Mouse (Mus musculus): ENCODE results near the gene Atg2b. TPM values are rescaled to one million over a fixed set of nuclear protein-coding genes. Genes with fewer than 3 reads are reported as not detected.

The Atg2b gene
- polyA plus RNA-seq, 1 experiment from 2014 or later, result 6.4 TPM

- no peak for ATAC-seq
- no peaks in the 10 kb centered on the region for H3K4me1 ChIP-seq (ENCODE audit: insufficient read depth, low read depth, low read length)
- no peak overlapping the region for H3K4me2 ChIP-seq (replicated peaks; ENCODE audit: low read depth, low read length)
- TF ChIP-seq EP300 (IDR thresholded peaks at IDR 0.05) (no peak), CTCF (IDR thresholded peaks at IDR 0.05) (no peak)
- H3K9ac ChIP-seq (replicated peaks; ENCODE audit: low read depth), result no peak overlapping the region
- H3K27me3 ChIP-seq (replicated peaks; ENCODE audit: insufficient read depth, low read length), result no peaks in the 10 kb centered on the region
- H3K27ac ChIP-seq (ENCODE audit: low read length), result no peak overlapping the region
- H3K36me3 ChIP-seq (ENCODE audit: insufficient read depth, low read length), result peaks cover 26% of the 10 kb centered on the region; the same call in 1 of the 2 replicates
- H3K9me3 ChIP-seq (ENCODE audit: low read length), result no peaks in the 10 kb centered on the region
- H3K4me3 ChIP-seq (ENCODE audit: low read depth, low read length), result no peak overlapping the region
- WGBS, result 94% methylated on average over 12 of the region's 12 CpGs
- no peak for DNase-seq (ENCODE audit: low spot score)
These were observed 62.0 kb downstream of the Atg2b start for GRCm38 (mm10) chr12:105622981-105623539.

GRCm38 (mm10) chr12:105622048-105622447 lies 63.0 kb downstream of the Atg2b start:
- DNase-seq (ENCODE audit: low spot score), result no peak
- no peak overlapping the region for H3K4me3 ChIP-seq (ENCODE audit: low read depth, low read length)
- H3K4me1 ChIP-seq (ENCODE audit: insufficient read depth, low read depth, low read length), result no peaks in the 10 kb centered on the region
- H3K4me2 ChIP-seq (replicated peaks; ENCODE audit: low read depth, low read length), result no peak overlapping the region
- no peaks in the 10 kb centered on the region for H3K9me3 ChIP-seq (ENCODE audit: low read length)
- H3K36me3 ChIP-seq (ENCODE audit: insufficient read depth, low read length), result peaks cover 33% of the 10 kb centered on the region
- H3K27ac ChIP-seq (ENCODE audit: low read length), result no peak overlapping the region
- WGBS, result 91% methylated on average over 7 of the region's 7 CpGs
- no peak for ATAC-seq
- no peak overlapping the region for H3K9ac ChIP-seq (replicated peaks; ENCODE audit: low read depth)
- no peaks in the 10 kb centered on the region for H3K27me3 ChIP-seq (replicated peaks; ENCODE audit: insufficient read depth, low read length)
- TF ChIP-seq CTCF (IDR thresholded peaks at IDR 0.05) (no peak), EP300 (IDR thresholded peaks at IDR 0.05) (no peak)

- no peak for ATAC-seq
- Histone ChIP-seq H3K4me2 (replicated peaks; ENCODE audit: low read depth, low read length) (no peak overlapping the region), H3K27ac (ENCODE audit: low read length) (no peak overlapping the region), H3K4me3 (ENCODE audit: low read depth, low read length) (no peak overlapping the region), H3K9ac (replicated peaks; ENCODE audit: low read depth) (no peak overlapping the region), H3K36me3 (ENCODE audit: insufficient read depth, low read length) (peaks cover 10% of the 10 kb centered on the region; the same call in 1 of the 2 replicates), H3K27me3 (replicated peaks; ENCODE audit: insufficient read depth, low read length) (no peaks in the 10 kb centered on the region), H3K4me1 (ENCODE audit: insufficient read depth, low read depth, low read length) (no peaks in the 10 kb centered on the region), H3K9me3 (ENCODE audit: low read length) (no peaks in the 10 kb centered on the region)
- TF ChIP-seq EP300 (IDR thresholded peaks at IDR 0.05) (no peak), CTCF (IDR thresholded peaks at IDR 0.05) (no peak)
- DNase-seq (ENCODE audit: low spot score), result no peak
- 80% methylated on average over 10 of the region's 10 CpGs for WGBS
These were observed 71.5 kb downstream of the Atg2b start for GRCm38 (mm10) chr12:105613559-105613958.

GRCm38 (mm10) chr12:105611748-105612147 lies 73.3 kb downstream of the Atg2b start:
- Histone ChIP-seq H3K4me2 (replicated peaks; ENCODE audit: low read depth, low read length) (no peak overlapping the region), H3K9me3 (ENCODE audit: low read length) (no peaks in the 10 kb centered on the region), H3K27me3 (replicated peaks; ENCODE audit: insufficient read depth, low read length) (no peaks in the 10 kb centered on the region), H3K9ac (replicated peaks; ENCODE audit: low read depth) (no peak overlapping the region), H3K4me1 (ENCODE audit: insufficient read depth, low read depth, low read length) (no peaks in the 10 kb centered on the region), H3K4me3 (ENCODE audit: low read depth, low read length) (no peak overlapping the region), H3K36me3 (ENCODE audit: insufficient read depth, low read length) (no peaks in the 10 kb centered on the region), H3K27ac (ENCODE audit: low read length) (no peak overlapping the region)
- peak; percentile 41; the same call in 1 of the 2 replicates for ATAC-seq
- 17% methylated on average over 7 of the region's 7 CpGs for WGBS
- peak; percentile 86 for TF ChIP-seq CTCF (IDR thresholded peaks at IDR 0.05)
- no peak for TF ChIP-seq EP300 (IDR thresholded peaks at IDR 0.05)
- DNase-seq (ENCODE audit: low spot score), result peak; percentile 75

- H3K4me1 ChIP-seq (ENCODE audit: insufficient read depth, low read depth, low read length), result no peaks in the 10 kb centered on the region
- ATAC-seq, result no peak
- TF ChIP-seq CTCF (IDR thresholded peaks at IDR 0.05) (no peak), EP300 (IDR thresholded peaks at IDR 0.05) (no peak)
- DNase-seq (ENCODE audit: low spot score), result no peak
- H3K27me3 ChIP-seq (replicated peaks; ENCODE audit: insufficient read depth, low read length), result no peaks in the 10 kb centered on the region
- H3K4me2 ChIP-seq (replicated peaks; ENCODE audit: low read depth, low read length), result no peak overlapping the region
- no peak overlapping the region for H3K4me3 ChIP-seq (ENCODE audit: low read depth, low read length)
- H3K36me3 ChIP-seq (ENCODE audit: insufficient read depth, low read length), result no peaks in the 10 kb centered on the region
- H3K9me3 ChIP-seq (ENCODE audit: low read length), result no peaks in the 10 kb centered on the region
- WGBS, result 84% methylated on average over 2 of the region's 2 CpGs
- no peak overlapping the region for H3K27ac ChIP-seq (ENCODE audit: low read length)
- H3K9ac ChIP-seq (replicated peaks; ENCODE audit: low read depth), result no peak overlapping the region
These were observed 74.0 kb downstream of the Atg2b start for GRCm38 (mm10) chr12:105611045-105611444.

GRCm38 (mm10) chr12:105606881-105607280 lies 78.1 kb downstream of the Atg2b start:
- Histone ChIP-seq H3K4me2 (replicated peaks; ENCODE audit: low read depth, low read length) (no peak overlapping the region), H3K4me3 (ENCODE audit: low read depth, low read length) (no peak overlapping the region), H3K36me3 (ENCODE audit: insufficient read depth, low read length) (no peaks in the 10 kb centered on the region), H3K4me1 (ENCODE audit: insufficient read depth, low read depth, low read length) (no peaks in the 10 kb centered on the region), H3K9me3 (ENCODE audit: low read length) (no peaks in the 10 kb centered on the region), H3K9ac (replicated peaks; ENCODE audit: low read depth) (no peak overlapping the region), H3K27me3 (replicated peaks; ENCODE audit: insufficient read depth, low read length) (no peaks in the 10 kb centered on the region), H3K27ac (ENCODE audit: low read length) (no peak overlapping the region)
- DNase-seq (ENCODE audit: low spot score), result no peak
- WGBS, result 61% methylated on average over 4 of the region's 4 CpGs
- no peak for ATAC-seq
- TF ChIP-seq CTCF (IDR thresholded peaks at IDR 0.05), result no peak

GRCm38 (mm10) chr12:105605212-105605611 lies 79.8 kb downstream of the Atg2b start:
- Histone ChIP-seq H3K9ac (replicated peaks; ENCODE audit: low read depth) (no peak overlapping the region), H3K4me2 (replicated peaks; ENCODE audit: low read depth, low read length) (no peak overlapping the region), H3K36me3 (ENCODE audit: insufficient read depth, low read length) (no peaks in the 10 kb centered on the region), H3K27ac (ENCODE audit: low read length) (no peak overlapping the region), H3K27me3 (replicated peaks; ENCODE audit: insufficient read depth, low read length) (no peaks in the 10 kb centered on the region), H3K4me1 (ENCODE audit: insufficient read depth, low read depth, low read length) (no peaks in the 10 kb centered on the region), H3K4me3 (ENCODE audit: low read depth, low read length) (no peak overlapping the region), H3K9me3 (ENCODE audit: low read length) (no peaks in the 10 kb centered on the region)
- DNase-seq (ENCODE audit: low spot score) (no peak), ATAC-seq (no peak)
- TF ChIP-seq CTCF (IDR thresholded peaks at IDR 0.05), result no peak
- no peak for TF ChIP-seq EP300 (IDR thresholded peaks at IDR 0.05)
- WGBS, result 49% methylated on average over 8 of the region's 8 CpGs
